19 mouse cellular contexts compared by ENCODE assay signal in the genomic region with DNA sequence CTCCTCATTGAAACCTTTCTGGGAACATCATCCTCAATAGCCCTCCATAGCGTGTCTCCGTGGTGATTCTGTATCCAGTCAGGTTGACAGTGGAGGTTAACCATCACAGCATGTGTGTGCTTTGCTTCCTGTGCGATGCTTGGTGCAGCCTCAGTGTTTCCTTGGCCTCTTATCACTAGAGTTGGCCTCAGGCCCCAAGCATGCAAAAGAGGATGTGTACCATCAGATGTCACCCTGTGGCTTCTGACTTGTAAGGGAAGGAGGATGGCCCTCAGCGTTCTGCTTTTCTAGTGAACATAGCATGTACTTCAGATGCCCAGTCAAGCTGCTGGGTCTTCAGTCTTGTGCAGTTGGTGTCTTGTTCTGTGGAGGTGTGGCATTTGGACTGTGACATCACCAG. TPM values are rescaled to one million over a fixed set of nuclear protein-coding genes. Genes with fewer than 3 reads are reported as not detected.
DNase-seq lines count a peak whose midpoint lies in the region; ATAC-seq lines count a peak whose summit lies in the region.
"Had no signal": no experiment of that assay in that cellular context is flagged by ENCODE, and none has a peak within 500 bp of the region (broad histone marks: within the 10 kb centered on the region; RNA-seq: fewer than 3 reads in every experiment).

No protein-coding gene starts in this region.

- no peak overlapping the region for H3K4me2 ChIP-seq in liver, embryonic 11.5 days
- no peak overlapping the region for H3K4me2 ChIP-seq in liver, embryonic 15.5 days
- H3K4me2 ChIP-seq: embryonic facial prominence, embryonic 13.5 days; forebrain, embryonic 12.5 days; heart, embryonic 12.5 days; hindbrain, embryonic 14.5 days had no signal

- H3K9ac ChIP-seq in liver, embryonic 11.5 days (ENCODE audit: low read depth, low read length) = no peak overlapping the region
- no peak overlapping the region; the same call in 1 of the 2 replicates for H3K9ac ChIP-seq in liver, embryonic 15.5 days
- H3K9ac ChIP-seq: embryonic facial prominence, embryonic 13.5 days; forebrain, embryonic 12.5 days; heart, embryonic 12.5 days; hindbrain, embryonic 14.5 days had no signal

- H3K27me3 ChIP-seq in liver, embryonic 11.5 days (replicated peaks; ENCODE audit: control insufficient read depth, insufficient read depth, low read length) = no peaks in the 10 kb centered on the region
- H3K27me3 ChIP-seq in liver, embryonic 15.5 days = no peaks in the 10 kb centered on the region
- no peaks in the 10 kb centered on the region for H3K27me3 ChIP-seq in splenic B cell, adult 2 months (ENCODE audit: control insufficient read depth, insufficient read depth, low read length, poor library complexity, severe bottlenecking)
- H3K27me3 ChIP-seq: embryonic facial prominence, embryonic 13.5 days; forebrain, embryonic 12.5 days had no signal

- no peak overlapping the region for H3K27ac ChIP-seq in liver, embryonic 11.5 days (ENCODE audit: low read depth, low read length)
- H3K27ac ChIP-seq in liver, embryonic 15.5 days (replicated peaks) = peak overlapping the region; percentile 94
- H3K27ac ChIP-seq: embryonic facial prominence, embryonic 13.5 days; forebrain, embryonic 12.5 days; hindbrain, embryonic 10.5 days; hindbrain, embryonic 14.5 days had no signal

- peaks cover 38% of the 10 kb centered on the region for H3K36me3 ChIP-seq in liver, embryonic 11.5 days (ENCODE audit: control insufficient read depth, insufficient read depth, low read length)
- H3K36me3 ChIP-seq in liver, embryonic 15.5 days (replicated peaks) = peaks cover 84% of the 10 kb centered on the region
- no peaks in the 10 kb centered on the region for H3K36me3 ChIP-seq in splenic B cell, adult 2 months (ENCODE audit: control insufficient read depth, insufficient read depth, low read length, poor library complexity, severe bottlenecking)

- no peak overlapping the region for H3K4me3 ChIP-seq in liver, embryonic 11.5 days (ENCODE audit: low read depth, low read length)
- H3K4me3 ChIP-seq in liver, embryonic 15.5 days (replicated peaks) = no peak overlapping the region
- H3K4me3 ChIP-seq: embryonic facial prominence, embryonic 13.5 days; forebrain, embryonic 12.5 days; heart, embryonic 12.5 days; hindbrain, embryonic 10.5 days had no signal

- ATAC-seq in liver, embryonic 11.5 days (replicated peaks; ENCODE audit: low FRiP score) = no peak
- ATAC-seq in common myeloid progenitor, adult 5-6 weeks (replicated peaks; ENCODE audit: low read depth, poor library complexity, severe bottlenecking) = peak; percentile 81
- no peak for ATAC-seq in liver, embryonic 15.5 days (ENCODE audit: insufficient read depth)
- ATAC-seq: forebrain, embryonic 16.5 days had no signal

- DNase-seq in liver = peak; percentile 33
- no peak for DNase-seq in liver, embryonic 11.5 days (ENCODE audit: low spot score)
- peak; percentile 8 for DNase-seq in splenic B cell, adult 2 months (ENCODE audit: low read depth, low spot score)
- no peak for DNase-seq in urinary bladder, postnatal 14 days (ENCODE audit: low spot score)
- no peak for DNase-seq in layer of hippocampus, adult 8-10 months (ENCODE audit: low spot score in 2 of 2)
- no peak for DNase-seq in frontal cortex, postnatal 10 days (ENCODE audit: low spot score in 2 of 2)
- DNase-seq: adrenal gland, postnatal 10 days; cerebellum, adult 11 months; cerebellum, adult 8-10 months; cerebellum, postnatal 14 days; gastrocnemius, postnatal 14 days had no signal

- no peaks in the 10 kb centered on the region for H3K9me3 ChIP-seq in liver, embryonic 11.5 days (ENCODE audit: control insufficient read depth, low read length)
- H3K9me3 ChIP-seq in liver, embryonic 15.5 days (replicated peaks) = no peaks in the 10 kb centered on the region
- H3K9me3 ChIP-seq: embryonic facial prominence, embryonic 13.5 days; forebrain, embryonic 12.5 days; heart, embryonic 12.5 days; hindbrain, embryonic 10.5 days had no signal

- WGBS in liver, embryonic 11.5 days = 59% methylated on average over 4 of the region's 4 CpGs
- 31% methylated on average over 4 of the region's 4 CpGs for WGBS in liver, embryonic 15.5 days (ENCODE audit: insufficient replicate concordance)

- peaks cover 26% of the 10 kb centered on the region for H3K4me1 ChIP-seq in liver, embryonic 11.5 days (replicated peaks; ENCODE audit: control insufficient read depth, insufficient read depth, low read length)
- H3K4me1 ChIP-seq in liver, embryonic 15.5 days (replicated peaks) = peaks cover 66% of the 10 kb centered on the region
- H3K4me1 ChIP-seq: embryonic facial prominence, embryonic 13.5 days; forebrain, embryonic 12.5 days; heart, embryonic 12.5 days had no signal

RNA-seq across cellular contexts. Expression of a gene that starts 33.6 kb away (rescaled TPM):
- polyA plus RNA-seq in liver, embryonic 11.5 days (2014; fragmentation: Nextera tagmentation; extraction: Ambion mirVana) = 13.2 and 14.7 TPM in 2 replicates
- total RNA-seq in common myeloid progenitor, adult 5-6 weeks (2017) = 12.7 and 27.7 TPM in 2 replicates
- polyA plus RNA-seq in liver, embryonic 15.5 days (2015; fragmentation: Nextera tagmentation; extraction: Ambion mirVana) = 3.4 TPM in 2 replicates
- 10 to 100 TPM; 20.6 to 24.0 (median 21.4) TPM for total RNA-seq in layer of hippocampus, adult 8-10 months (2022)

Comparison
In these comparisons a context has a peak if more than half of its experiments do, and no peak if none do; other contexts are left out.
1. DNase-seq: peak in liver (single experiment) and splenic B cell, adult 2 months (single experiment); none in liver, embryonic 11.5 days (single experiment), urinary bladder, postnatal 14 days (single experiment), layer of hippocampus, adult 8-10 months (0 of 2) and frontal cortex, postnatal 10 days (0 of 2).